Mouse (Mus musculus): ENCODE results near the gene Spi1.

- TF ChIP-seq CTCF (IDR thresholded peaks at IDR 0.05; ENCODE audit: borderline replicate concordance, insufficient read depth, low read depth, low read length) (peak; percentile 61), POLR2A (IDR thresholded peaks at IDR 0.05; ENCODE audit: borderline replicate concordance, insufficient read depth, low read length) (no peak)
These were observed 16.6 kb upstream of the Spi1 start for GRCm38 (mm10) chr2:91065544-91065943.
